Mouse (Mus musculus) CD4-positive, CD25-positive, alpha-beta regulatory T cell, adult 4 months (primary cell): Measurements from ENCODE around the gene Rnf128. TPM values are rescaled to one million over a fixed set of nuclear protein-coding genes. Genes with fewer than 3 reads are reported as not detected.

ENCODE experiments used
- ATAC-seq: one replicate; pipeline ENCODE4 v1.8.0; 2017
- polyA plus RNA-seq, 2 experiments: library from polyadenylated mRNA; unstranded; fragments of 100-300 nt; shearing (Covaris generic); gene quantifications; one replicate each; pipeline ENCODE4 v1.2.1; 2017

Rnf128 gene
- polyA plus RNA-seq, 2 experiments from 2014 or later, result 0.24 to 0.86 TPM

DNA sequence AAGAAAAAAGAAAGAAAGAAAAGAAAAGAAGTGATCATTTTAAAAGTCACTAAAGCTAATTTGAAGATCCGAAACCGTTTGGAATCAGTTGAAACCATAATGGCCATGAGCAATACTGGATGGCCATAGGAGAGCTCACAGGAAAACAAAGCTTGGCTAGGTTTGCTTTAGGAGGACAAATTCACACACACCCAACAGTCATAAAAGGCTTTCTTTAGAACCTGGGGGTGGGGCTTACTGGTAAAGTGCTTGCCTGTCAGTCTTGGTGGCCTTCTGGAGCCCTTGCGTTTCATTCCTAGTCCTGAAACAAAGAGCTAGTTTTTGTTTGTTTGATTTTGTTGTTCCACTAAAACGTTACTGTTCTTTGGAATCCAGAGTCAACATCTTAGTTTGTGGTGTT, 71.6 kb downstream of the Rnf128 start:
- no peak for ATAC-seq

DNA sequence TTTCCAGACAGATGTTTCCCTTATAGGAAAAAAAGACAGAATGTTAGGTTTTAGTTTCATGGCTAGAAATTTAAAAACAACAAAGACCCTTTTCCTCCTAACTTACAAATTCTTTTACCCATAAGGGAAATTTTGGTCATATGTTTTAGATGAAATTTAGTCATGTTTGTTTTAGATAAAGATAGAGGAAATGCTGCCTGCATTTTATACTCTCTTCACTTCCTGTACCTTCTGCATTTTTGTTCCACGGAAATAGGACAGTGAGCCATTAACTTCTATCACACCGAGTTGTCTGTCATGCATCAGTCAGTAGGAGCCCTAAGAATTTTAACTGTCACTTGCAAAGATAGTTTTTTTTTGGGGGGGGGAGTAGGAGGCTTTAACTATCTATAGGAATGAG, 76.6 kb downstream of the Rnf128 start:
- no peak for ATAC-seq

DNA sequence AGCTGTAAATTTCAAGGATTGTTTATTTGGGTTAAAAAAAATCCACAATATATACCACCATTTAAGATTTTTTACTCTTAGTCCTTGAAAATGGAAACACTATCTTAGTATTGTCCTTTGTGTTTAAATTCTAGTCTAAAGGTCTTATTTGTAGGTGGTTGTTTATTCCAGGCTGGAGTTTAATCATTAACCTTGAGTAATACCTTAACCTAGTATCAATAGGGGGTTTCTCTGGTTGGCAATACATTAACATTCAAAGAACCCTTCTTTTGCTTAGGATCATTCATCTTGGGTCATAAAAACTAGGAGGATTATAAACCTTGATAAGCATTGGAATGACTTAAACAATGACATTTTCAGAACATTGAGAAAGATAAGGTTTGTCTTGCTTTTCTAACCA, 77.3 kb downstream of the Rnf128 start:
- ATAC-seq, result no peak

DNA sequence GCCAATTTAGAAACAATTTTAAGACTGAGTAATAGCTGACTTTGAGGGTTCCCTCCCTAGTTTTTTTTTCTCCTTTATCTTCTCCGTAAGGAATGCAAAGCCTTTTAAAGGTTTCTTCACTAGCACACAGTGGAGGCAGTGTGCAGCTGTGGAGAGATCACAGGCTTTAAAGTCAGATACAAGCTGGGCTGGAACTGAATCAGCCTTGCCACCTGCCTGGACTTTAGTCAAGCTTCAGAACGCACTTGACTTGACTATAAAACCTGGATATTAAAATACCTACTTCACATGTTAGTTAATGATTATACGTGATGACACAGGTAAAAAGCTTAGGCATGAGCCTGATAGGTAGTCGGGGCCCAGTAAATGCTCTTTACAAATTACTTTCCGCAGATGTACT, 89.1 kb downstream of the Rnf128 start:
- ATAC-seq, result no peak

DNA sequence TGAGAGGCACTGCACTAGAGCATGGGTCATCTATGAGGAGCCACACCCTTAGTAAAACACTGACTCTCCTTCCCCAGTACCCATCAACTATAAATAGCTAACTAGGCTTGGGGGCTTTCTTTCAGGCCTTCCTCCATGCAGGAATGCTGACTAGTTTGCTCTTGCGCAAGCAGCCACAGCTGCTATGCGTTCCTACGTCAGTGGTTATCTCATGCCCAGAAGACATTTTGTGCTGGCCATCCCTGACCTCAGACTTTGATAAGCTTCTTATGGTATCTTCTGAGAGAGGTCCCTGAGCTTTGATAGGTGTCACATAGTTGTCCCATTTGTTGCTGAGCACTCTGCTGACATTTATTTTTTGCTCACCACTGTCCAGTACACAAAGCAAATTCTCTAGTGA, 90.2 kb downstream of the Rnf128 start:
- ATAC-seq, result no peak

DNA sequence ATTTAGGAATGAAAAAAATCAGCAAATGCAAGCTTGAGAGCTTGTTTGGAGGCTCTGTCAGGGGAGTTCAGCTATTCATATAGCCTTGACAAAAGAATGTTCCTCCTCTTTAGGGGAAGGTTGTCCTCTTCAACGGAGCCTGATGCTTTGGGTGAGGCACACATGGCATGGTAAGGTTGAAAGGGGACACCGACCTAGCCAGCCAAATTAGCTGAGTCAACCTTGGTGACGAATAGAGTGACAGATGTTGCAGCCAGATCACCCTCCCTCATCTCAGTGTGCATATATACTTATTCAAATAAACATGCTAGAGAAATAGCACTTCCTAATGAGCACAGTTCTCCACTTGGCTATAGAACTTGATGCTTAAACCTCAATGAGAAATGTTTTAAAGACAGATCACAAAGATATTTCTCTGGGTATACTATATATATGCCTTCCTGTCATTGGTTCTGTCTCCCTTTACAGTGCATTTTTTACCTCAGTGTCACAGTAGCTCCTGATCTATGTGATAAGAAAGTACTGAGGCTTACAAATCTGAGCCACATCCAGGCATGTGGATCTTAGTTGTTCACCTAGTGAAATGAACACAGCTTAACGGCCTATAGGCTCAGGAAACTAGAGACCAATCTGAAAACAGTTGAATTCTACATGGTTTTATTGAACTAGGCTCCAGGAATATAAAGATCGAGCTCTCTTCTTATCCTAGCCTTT, 91.4 kb downstream of the Rnf128 start:
- ATAC-seq, result no peak

DNA sequence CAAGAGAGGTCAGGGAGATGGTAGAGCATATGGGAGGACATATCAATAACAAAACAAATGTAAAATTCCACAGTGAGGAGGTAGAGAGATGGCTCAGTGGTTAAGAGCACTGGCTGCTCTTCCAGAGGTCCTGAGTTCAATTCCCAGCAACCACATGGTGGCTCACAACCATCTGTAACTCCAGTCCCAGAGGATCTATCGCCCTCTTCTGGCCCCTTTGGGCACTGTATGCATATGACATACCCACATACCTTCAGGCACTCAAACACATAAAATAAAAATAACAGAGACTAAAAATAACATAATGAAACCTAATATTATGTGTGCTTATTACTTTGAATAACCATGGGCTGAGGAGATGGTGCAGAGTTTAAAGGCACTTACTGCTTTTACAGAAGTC, 99.0 kb downstream of the Rnf128 start:
- no peak for ATAC-seq

DNA sequence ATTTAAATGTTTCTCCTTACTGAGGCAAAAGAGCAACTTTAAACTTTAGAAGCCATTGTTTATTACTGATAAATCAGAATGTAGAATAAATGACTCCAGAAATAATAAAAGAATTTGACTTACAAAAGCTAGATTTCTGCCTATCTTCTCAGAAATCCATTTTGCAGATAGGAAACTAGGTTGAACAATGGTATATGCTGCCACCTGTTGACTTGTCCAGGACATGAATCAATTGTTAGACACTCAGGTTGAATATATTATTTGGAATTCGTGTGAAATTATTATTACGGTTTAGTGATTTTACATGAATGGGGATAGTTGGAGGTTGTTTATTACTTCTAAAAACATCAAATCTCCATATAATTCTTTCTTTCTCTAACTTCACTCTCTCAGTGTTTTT, 102.7 kb downstream of the Rnf128 start:
- peak; percentile 47 for ATAC-seq

DNA sequence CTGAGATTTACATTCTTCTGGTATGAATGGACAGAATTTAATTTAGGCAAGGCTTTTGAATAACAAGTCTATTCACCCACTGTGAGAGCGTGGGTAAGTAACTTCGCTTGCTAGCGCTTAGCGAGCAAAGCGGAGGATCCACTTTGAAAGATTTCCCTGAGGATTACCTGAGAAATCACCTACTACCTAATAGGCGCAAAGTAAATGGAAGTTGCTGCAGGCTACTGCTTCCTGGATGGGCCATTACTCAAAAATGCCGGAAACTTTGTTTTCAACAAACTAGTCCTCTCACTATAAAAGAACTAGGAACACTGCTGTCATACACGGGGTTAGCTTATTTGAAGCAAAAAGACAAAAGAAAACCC, 121.3 kb downstream of the Rnf128 start:
- ATAC-seq, result peak; percentile 50

DNA sequence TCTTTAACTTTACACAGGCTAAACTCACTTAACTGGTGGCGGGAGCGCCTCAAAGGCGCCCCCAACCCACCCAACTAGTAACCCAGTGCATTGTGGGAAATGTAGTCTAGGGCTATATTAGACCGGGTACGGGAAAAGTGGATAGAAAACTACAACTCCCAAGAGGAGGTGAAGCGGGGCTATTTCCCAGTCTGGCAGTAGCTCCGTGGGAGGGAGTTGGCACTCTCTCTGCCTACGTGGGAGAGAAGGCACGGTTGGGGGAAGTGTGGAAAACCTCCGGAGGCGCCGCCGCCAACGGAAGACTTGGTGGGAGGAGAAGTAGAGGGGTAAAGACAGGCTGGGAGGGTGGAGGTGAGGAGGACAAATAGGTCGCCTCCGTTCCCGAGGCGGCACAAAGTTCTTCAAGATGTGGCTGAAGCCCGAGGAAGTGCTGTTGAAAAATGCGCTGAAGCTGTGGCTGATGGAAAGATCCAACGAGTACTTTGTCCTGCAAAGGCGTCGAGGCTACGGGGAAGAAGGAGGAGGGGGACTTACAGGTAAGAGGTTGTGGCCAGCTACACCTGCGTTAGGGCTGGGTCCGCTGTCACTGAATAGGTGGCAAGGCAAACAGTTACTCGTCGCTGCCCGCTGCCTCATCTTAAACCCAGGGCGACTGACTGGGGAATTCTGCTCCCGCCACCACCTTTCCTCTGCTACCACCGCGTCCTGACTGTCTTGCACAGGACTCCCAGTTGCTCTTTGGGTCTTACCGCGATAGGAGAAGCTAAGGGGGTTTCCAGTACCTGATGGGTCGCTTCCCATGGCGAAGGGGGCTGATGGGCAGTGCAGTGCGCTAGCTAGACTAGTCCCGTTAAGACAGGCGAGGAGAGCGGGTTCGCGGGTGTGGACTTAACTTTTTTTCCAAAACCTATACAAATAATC, 121.9 kb downstream of the Rnf128 start, which contains the start of gene Tbc1d8b:
Tbc1d8b (plus strand) TSS at position 222 of the 921 bp plus-strand sequence.
- peak; percentile 94 for ATAC-seq

DNA sequence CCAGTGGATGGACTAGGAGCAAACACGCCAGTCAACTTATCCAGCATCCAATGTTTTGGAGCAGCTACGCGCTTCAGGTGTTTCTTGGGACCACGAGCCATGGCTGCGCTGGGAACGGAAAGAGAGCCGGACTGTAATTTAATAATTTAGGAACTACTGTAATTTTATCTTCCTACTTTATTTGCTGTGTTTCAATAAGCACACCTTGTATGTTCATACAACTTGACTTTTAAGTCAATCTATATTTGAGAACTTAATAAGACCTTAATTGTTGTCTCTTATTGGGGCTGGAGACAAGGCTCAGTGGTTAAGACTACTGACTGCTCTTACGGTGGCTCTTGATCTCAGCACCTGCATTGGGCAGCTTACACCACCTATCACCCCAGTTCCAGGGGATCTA, 151.3 kb downstream of the Rnf128 start, which contains the start of gene Gm15013:
Gm15013 (minus strand) TSS at position 101 of the 400 bp plus-strand sequence.
- no peak for ATAC-seq

DNA sequence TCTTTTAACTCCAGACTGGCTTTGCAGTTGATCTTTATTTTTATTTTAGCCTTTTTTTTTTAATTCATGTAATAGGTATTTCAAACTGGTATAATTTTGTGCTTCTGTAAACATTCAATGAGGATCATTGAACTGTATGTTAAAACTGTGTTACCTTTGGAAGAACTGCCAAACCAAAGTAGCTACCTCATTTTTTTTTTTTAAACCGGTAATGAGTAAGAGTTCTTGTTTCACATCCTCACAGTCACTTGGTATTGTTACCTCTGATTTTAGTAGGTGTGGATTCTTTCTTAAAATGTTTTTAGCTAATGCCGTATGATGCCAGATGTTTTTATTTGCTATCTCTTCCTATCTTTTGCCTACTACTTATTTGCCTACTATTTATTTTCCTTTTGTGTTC, 159.2 kb downstream of the Rnf128 start:
- ATAC-seq, result no peak

Other genes with a start within 250 kb of the Rnf128 start
- gene Trap1a, start 229.6 kb upstream of the Rnf128 start, polyA plus RNA-seq, result not detected
- gene D330045A20Rik, start 82.9 kb upstream of the Rnf128 start, polyA plus RNA-seq, result not detected
- 1 to 10 TPM; 5.6 to 7.8 TPM for gene Tbc1d8b, start 121.7 kb downstream of the Rnf128 start, polyA plus RNA-seq
- gene Gm15013, start 151.2 kb downstream of the Rnf128 start, polyA plus RNA-seq, result 1 to 10 TPM in 1 of 2 experiments, not detected in 1; 3.7 TPM
- not detected for gene Ripply1, start 219.0 kb downstream of the Rnf128 start, polyA plus RNA-seq
- gene Cldn2, start 237.5 kb downstream of the Rnf128 start, polyA plus RNA-seq, result not detected